Mouse (Mus musculus) MEL (cell line): ENCODE measurements at regions not wholly inside any gene's neighbourhood (a gene's known extent, or its start where the extent isn't known, plus 50 kb on each side); places are given as distances from the start of the nearest gene placed in this dataset.

Experiments
- CTCF ChIP-seq, 3 experiments: IDR thresholded peaks in 2 of 3; conservative IDR thresholded peaks in 1 of 3; 2 replicates each; pipeline ENCODE4 v1.5.1; 2011 to 2012; ENCODE audit warnings: low read length in 3 of 3, low read depth in 2 of 3, mild to moderate bottlenecking in 2 of 3, improper control_type of control experiment in 1 of 3, inconsistent platforms in 1 of 3, mixed read lengths in 1 of 3, moderate library complexity in 1 of 3; ENCODE audit not compliant: control insufficient read depth in 1 of 3, insufficient read depth in 1 of 3, poor library complexity in 1 of 3, severe bottlenecking in 1 of 3
- SMC3 ChIP-seq: IDR thresholded peaks from 2 replicates; pipeline ENCODE4 v1.6.1; 2011; ENCODE audit warnings: low read depth, low read length, improper control_type of control experiment
- TAL1 ChIP-seq: IDR thresholded peaks from 2 replicates; pipeline ENCODE4 v1.6.1; 2012; ENCODE audit warnings: mild to moderate bottlenecking, inconsistent platforms, low read length, moderate library complexity, mixed read lengths

DNA sequence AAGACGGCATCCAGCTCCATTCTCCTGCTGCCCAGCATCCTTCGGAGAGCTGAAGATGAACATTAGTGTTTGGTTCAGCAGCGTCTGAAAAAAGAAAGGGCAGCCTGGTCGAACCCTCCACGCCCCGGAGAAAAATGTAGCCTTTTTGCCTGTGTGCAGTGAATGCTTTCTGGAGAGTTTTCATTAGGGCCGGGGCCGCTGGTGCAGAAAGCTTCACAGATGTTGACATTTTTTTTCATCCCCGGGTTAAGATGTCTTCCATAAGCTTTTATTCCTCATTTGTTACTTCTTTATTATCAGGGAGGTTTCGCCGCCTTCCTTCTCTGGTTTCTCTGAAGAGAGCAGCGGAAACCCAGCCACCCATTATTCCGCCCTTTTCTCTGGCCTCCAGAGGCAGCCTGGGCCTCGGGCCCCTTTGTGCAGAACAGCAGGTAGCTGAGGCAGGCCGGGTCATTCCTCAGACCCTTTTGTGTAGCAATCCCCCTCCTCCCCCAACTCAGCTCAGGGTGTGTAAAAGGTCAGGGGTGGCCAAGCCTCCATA is 61.4 kb downstream of the Cpn2 start:
- TF ChIP-seq CTCF (IDR thresholded peaks at IDR 0.05 in 2 of 3, conservative IDR thresholded peaks at IDR 0.05 in 1 of 3; ENCODE audit: control insufficient read depth in 1 of 3, insufficient read depth in 1 of 3, low read depth in 2 of 3, low read length in 3 of 3, poor library complexity in 1 of 3, severe bottlenecking in 1 of 3) = no peak
- TF ChIP-seq TAL1 = no peak
- TF ChIP-seq SMC3 = no peak
